Mouse (Mus musculus) neural tube, embryonic 15.5 days (tissue): ENCODE results near the gene Hoxd12. TPM values are rescaled to one million over a fixed set of nuclear protein-coding genes. Genes with fewer than 3 reads are reported as not detected.
A peak's percentile ranks its signal among the peaks of the same experiment; 100 is the strongest.

Source experiments
- ATAC-seq: fragments of 200-750 bp; cut with Nextera tagmentation; 2 replicates; pipeline ENCODE4 v1.8.0; 2017; ENCODE audit warnings: mild to moderate bottlenecking, moderate TSS enrichment, moderate library complexity; ENCODE audit not compliant: low FRiP score
- H3K27ac ChIP-seq: fragments of 300-500 bp; sonication (generic); replicated peaks from 2 replicates; pipeline ENCODE4 v1.5.1; 2015; ENCODE audit warnings: mild to moderate bottlenecking, inconsistent platforms
- H3K27me3 ChIP-seq: fragments of 300-500 bp; sonication (generic); replicated peaks from 2 replicates; pipeline ENCODE4 v1.6.1; 2015; ENCODE audit warnings: inconsistent platforms
- H3K36me3 ChIP-seq: fragments of 300-500 bp; sonication (generic); 2 replicates; pipeline ENCODE4 v1.6.1; 2015; ENCODE audit warnings: inconsistent platforms
- H3K4me1 ChIP-seq: fragments of 300-500 bp; sonication (generic); 2 replicates; pipeline ENCODE4 v1.6.1; 2015; ENCODE audit warnings: inconsistent platforms
- H3K4me2 ChIP-seq: fragments of 300-500 bp; sonication (generic); 2 replicates; pipeline ENCODE4 v1.6.1; 2015; ENCODE audit warnings: inconsistent platforms, mild to moderate bottlenecking, moderate library complexity
- H3K4me3 ChIP-seq: fragments of 300-500 bp; sonication (generic); replicated peaks from 2 replicates; pipeline ENCODE4 v1.5.1; 2015; ENCODE audit warnings: mild to moderate bottlenecking, inconsistent platforms
- H3K9ac ChIP-seq: fragments of 300-500 bp; sonication (generic); replicated peaks from 2 replicates; pipeline ENCODE4 v1.6.1; 2015; ENCODE audit warnings: mild to moderate bottlenecking, inconsistent platforms
- H3K9me3 ChIP-seq: fragments of 300-500 bp; sonication (generic); replicated peaks from 2 replicates; pipeline ENCODE4 v1.6.1; 2016; ENCODE audit warnings: inconsistent platforms
- WGBS: fragments of 180-500 bp; shearing (Covaris S2); methylation state at CpG from one replicate; pipeline ENCODE4 v1.1.7; 2015; ENCODE audit warnings: mixed read lengths; 5-methylcytosine and 5-hydroxymethylcytosine counted together
- polyA plus RNA-seq: library from polyadenylated mRNA; unstranded; fragments of >200 nt; fragmentation: Nextera tagmentation; extraction: Ambion mirVana; gene quantifications from 2 replicates; pipeline ENCODE4 v1.2.1, GENCODE M21; 2015

The Hoxd12 gene
- polyA plus RNA-seq, 1 experiment from 2014 or later = 0.38 TPM

DNA sequence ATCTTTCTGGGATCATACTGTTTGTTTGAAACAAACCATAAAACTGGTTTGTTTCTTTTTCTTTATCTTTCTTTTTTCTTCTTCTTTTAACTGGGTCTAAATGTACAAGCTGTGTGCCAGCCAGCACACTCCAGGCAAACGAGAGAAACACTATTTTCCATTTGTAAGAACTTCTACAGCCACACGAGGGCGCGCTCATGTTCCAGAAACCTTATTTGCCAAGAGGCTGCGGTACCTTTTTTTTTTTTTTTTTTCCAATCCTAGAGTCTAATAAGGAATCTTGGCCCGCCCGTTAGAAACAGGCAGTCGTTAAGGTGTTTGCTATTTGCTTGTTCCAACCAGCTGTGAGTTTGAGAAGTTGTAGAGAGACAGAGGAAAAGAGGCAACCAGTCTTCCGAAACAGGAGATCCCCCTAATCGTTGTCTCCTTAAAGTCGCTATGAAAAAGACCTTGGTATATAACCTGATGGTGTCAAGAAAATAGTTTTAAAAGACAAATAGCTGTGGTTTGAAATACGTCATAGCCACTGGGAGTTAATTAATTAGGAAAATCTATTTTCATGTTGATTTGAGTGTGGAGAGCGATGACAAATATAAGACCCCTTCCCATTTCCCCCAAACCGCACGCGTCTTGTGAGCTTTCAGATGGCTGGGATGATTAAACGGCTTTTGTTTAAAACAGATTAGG is 11.6 kb downstream of the Hoxd12 start:
- H3K9me3 ChIP-seq = no peaks in the 10 kb centered on the region
- H3K27me3 ChIP-seq = peaks cover 52% of the 10 kb centered on the region
- H3K9ac ChIP-seq = peak overlapping the region; percentile 31; the same call in 1 of the 2 replicates
- peak overlapping the region; percentile 48 for H3K4me2 ChIP-seq
- peak overlapping the region; percentile 39 for H3K4me3 ChIP-seq
- H3K36me3 ChIP-seq = no peaks in the 10 kb centered on the region
- WGBS = 3% methylated on average over 17 of the region's 17 CpGs
- peaks cover 20% of the 10 kb centered on the region for H3K4me1 ChIP-seq
- ATAC-seq = no peak
- H3K27ac ChIP-seq = peak overlapping the region; percentile 70; the same call in 1 of the 2 replicates

GRCm38 (mm10) chr2:74686988-74687697 is 12.3 kb downstream of the Hoxd12 start:
- Histone ChIP-seq H3K4me2 (peak overlapping the region; percentile 48), H3K4me1 (peaks cover 18% of the 10 kb centered on the region), H3K27me3 (peaks cover 52% of the 10 kb centered on the region), H3K27ac (peak overlapping the region; percentile 70), H3K4me3 (peak overlapping the region; percentile 39), H3K9ac (peak overlapping the region; percentile 31), H3K9me3 (no peaks in the 10 kb centered on the region), H3K36me3 (no peaks in the 10 kb centered on the region)
- under 1% methylated on average over 27 of the region's 27 CpGs for WGBS
- ATAC-seq = no peak

GRCm38 (mm10) chr2:74687698-74688555 is 13.1 kb downstream of the Hoxd12 start:
- H3K9me3 ChIP-seq = no peaks in the 10 kb centered on the region
- H3K27me3 ChIP-seq = peaks cover 57% of the 10 kb centered on the region
- 1% methylated on average over 31 of the region's 31 CpGs for WGBS
- no peak for ATAC-seq
- peak overlapping the region; percentile 48 for H3K4me2 ChIP-seq
- H3K27ac ChIP-seq = peak overlapping the region; percentile 70
- H3K9ac ChIP-seq = peak overlapping the region; percentile 31
- peak overlapping the region; percentile 39 for H3K4me3 ChIP-seq
- no peaks in the 10 kb centered on the region for H3K36me3 ChIP-seq
- peaks cover 19% of the 10 kb centered on the region for H3K4me1 ChIP-seq

DNA sequence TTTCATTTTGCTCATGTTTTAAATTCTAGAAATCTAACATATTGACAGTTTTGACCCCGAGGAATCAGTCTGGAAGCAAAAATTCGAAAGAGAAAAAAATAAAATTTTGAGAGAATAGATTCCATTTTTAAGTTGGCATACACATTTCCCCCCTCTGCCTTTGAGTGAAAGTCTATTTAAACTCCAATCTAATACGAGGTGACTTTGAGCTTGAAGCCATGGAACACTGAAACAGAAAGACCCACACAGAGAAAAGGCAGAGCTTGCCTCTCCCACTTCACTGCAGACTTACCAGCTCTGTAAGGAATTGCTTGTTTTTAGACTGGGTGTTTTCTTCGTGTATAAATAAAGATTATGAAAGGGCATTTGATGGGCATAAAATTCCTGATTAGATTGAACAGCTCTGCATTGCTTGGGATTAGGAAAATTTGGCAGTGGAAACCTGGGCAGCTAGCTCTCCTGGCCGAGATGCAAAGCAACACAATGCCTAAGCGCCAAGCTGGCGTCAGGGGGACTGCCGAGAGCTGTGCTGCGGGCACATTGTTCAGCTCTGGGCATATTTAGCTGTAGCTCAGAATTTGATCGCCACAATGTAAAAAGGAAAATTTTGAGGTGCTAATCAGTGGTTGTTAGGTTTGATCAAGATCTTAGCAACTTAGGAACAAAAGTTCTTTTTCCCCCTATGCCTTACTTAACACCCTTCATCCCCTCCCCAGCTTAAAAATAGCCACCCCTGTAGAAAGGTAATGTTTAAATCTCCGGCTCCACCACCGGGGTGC is 14.2 kb downstream of the Hoxd12 start:
- Histone ChIP-seq H3K36me3 (no peaks in the 10 kb centered on the region), H3K27me3 (peaks cover 57% of the 10 kb centered on the region), H3K9ac (0 out of 2 replicates have a peak overlapping the region, but pooled peaks have one; percentile 17), H3K4me3 (peak overlapping the region; percentile 10), H3K4me2 (peak overlapping the region; percentile 48), H3K9me3 (no peaks in the 10 kb centered on the region), H3K27ac (peak overlapping the region; percentile 62), H3K4me1 (peaks cover 22% of the 10 kb centered on the region)
- no peak for ATAC-seq
- WGBS = 5% methylated on average over 12 of the region's 12 CpGs

- peaks cover 54% of the 10 kb centered on the region for H3K27me3 ChIP-seq
- peak overlapping the region; percentile 48 for H3K4me2 ChIP-seq
- peak overlapping the region; percentile 10 for H3K4me3 ChIP-seq
- H3K4me1 ChIP-seq = peaks cover 22% of the 10 kb centered on the region
- 3% methylated on average over 24 of the region's 24 CpGs for WGBS
- H3K9ac ChIP-seq = 0 out of 2 replicates have a peak overlapping the region, but pooled peaks have one; percentile 17
- no peaks in the 10 kb centered on the region for H3K9me3 ChIP-seq
- ATAC-seq = no peak
- H3K27ac ChIP-seq = peak overlapping the region; percentile 62
- no peaks in the 10 kb centered on the region for H3K36me3 ChIP-seq
Measured at GRCm38 (mm10) chr2:74689574-74690337, 14.9 kb downstream of the Hoxd12 start.

GRCm38 (mm10) chr2:74690338-74690716 is 15.5 kb downstream of the Hoxd12 start:
- H3K4me1 ChIP-seq = peaks cover 25% of the 10 kb centered on the region
- no peak overlapping the region for H3K27ac ChIP-seq
- 6% methylated on average over 8 of the region's 8 CpGs for WGBS
- peak overlapping the region; percentile 68 for H3K4me2 ChIP-seq
- H3K9me3 ChIP-seq = no peaks in the 10 kb centered on the region
- peak overlapping the region; percentile 10 for H3K4me3 ChIP-seq
- H3K36me3 ChIP-seq = no peaks in the 10 kb centered on the region
- no peak for ATAC-seq
- H3K27me3 ChIP-seq = peaks cover 55% of the 10 kb centered on the region
- no peak overlapping the region for H3K9ac ChIP-seq

GRCm38 (mm10) chr2:74691022-74691951 is 16.5 kb downstream of the Hoxd12 start, which contains the start of gene Hoxd10:
Hoxd10 (plus strand) TSS chr2:74691924.
- H3K27ac ChIP-seq = peak within 1 kb of the TSS; percentile 84
- H3K36me3 ChIP-seq = no peaks in the 10 kb centered on the region
- H3K9me3 ChIP-seq = no peaks in the 10 kb centered on the region
- peak within 1 kb of the TSS; percentile 50 for H3K4me3 ChIP-seq
- under 1% methylated on average over 56 of the region's 56 CpGs for WGBS
- peaks cover 33% of the 10 kb centered on the region for H3K4me1 ChIP-seq
- peak; percentile 79 for ATAC-seq
- H3K4me2 ChIP-seq = peak within 1 kb of the TSS; percentile 68
- peak within 1 kb of the TSS; percentile 52 for H3K9ac ChIP-seq
- peaks cover 57% of the 10 kb centered on the region for H3K27me3 ChIP-seq

GRCm38 (mm10) chr2:74691995-74692807 is 17.4 kb downstream of the Hoxd12 start:
- H3K27ac ChIP-seq = peak overlapping the region; percentile 84
- peaks cover 56% of the 10 kb centered on the region for H3K27me3 ChIP-seq
- no peaks in the 10 kb centered on the region for H3K36me3 ChIP-seq
- peaks cover 41% of the 10 kb centered on the region for H3K4me1 ChIP-seq
- peak overlapping the region; percentile 47 for H3K9ac ChIP-seq
- 3% methylated on average over 35 of the region's 35 CpGs for WGBS
- peak overlapping the region; percentile 68 for H3K4me2 ChIP-seq
- no peaks in the 10 kb centered on the region for H3K9me3 ChIP-seq
- peak; percentile 32; the same call in 1 of the 2 replicates for ATAC-seq
- peak overlapping the region; percentile 50 for H3K4me3 ChIP-seq

GRCm38 (mm10) chr2:74692808-74693431 is 18.1 kb downstream of the Hoxd12 start:
- 1% methylated on average over 20 of the region's 20 CpGs for WGBS
- Histone ChIP-seq H3K4me3 (peak overlapping the region; percentile 50), H3K27ac (peak overlapping the region; percentile 84)

More at GRCm38 (mm10) chr2:74692808-74693431, 18.1 kb downstream of the Hoxd12 start:
- Histone ChIP-seq H3K4me2 (peak overlapping the region; percentile 68), H3K36me3 (no peaks in the 10 kb centered on the region), H3K9me3 (no peaks in the 10 kb centered on the region), H3K4me1 (peaks cover 46% of the 10 kb centered on the region), H3K27me3 (peaks cover 53% of the 10 kb centered on the region), H3K9ac (peak overlapping the region; percentile 47)
- ATAC-seq = no peak
